ENCODE assay signal across 11 mouse cellular contexts in genomic region chr9:21835258-21835912, GRCm38 (mm10). TPM values are rescaled to one million over a fixed set of nuclear protein-coding genes. Genes with fewer than 3 reads are reported as not detected.
DNase-seq lines count a peak whose midpoint lies in the region; ATAC-seq and TF ChIP-seq lines count a peak whose summit lies in the region.
"Had no signal": no experiment of that assay in that cellular context is flagged by ENCODE, and none has a peak within 500 bp of the region (broad histone marks: within the 10 kb centered on the region; RNA-seq: fewer than 3 reads in every experiment).

Gene Angptl8, plus strand, starts transcription at chr9:21835510.

- ATAC-seq in kidney, embryonic 14.5 days (ENCODE audit: low FRiP score, low TSS enrichment): peak; percentile 47; the same call in 1 of the 2 replicates
- peak; percentile 27; the same call in 1 of the 2 replicates for ATAC-seq in lung, embryonic 15.5 days (ENCODE audit: borderline replicate concordance, extremely low read depth, low FRiP score, low TSS enrichment)

- H3K9me3 ChIP-seq in kidney, embryonic 14.5 days (ENCODE audit: control insufficient read depth, low read length): no peaks in the 10 kb centered on the region
- H3K9me3 ChIP-seq in lung, embryonic 15.5 days: no peaks in the 10 kb centered on the region

- no peaks in the 10 kb centered on the region for H3K4me1 ChIP-seq in kidney, embryonic 14.5 days (ENCODE audit: control insufficient read depth, insufficient read depth, low read length)
- peaks cover 7% of the 10 kb centered on the region; the same call in 1 of the 2 replicates for H3K4me1 ChIP-seq in lung, embryonic 15.5 days
- peaks cover 6% of the 10 kb centered on the region for H3K4me1 ChIP-seq in cerebellum, adult 2 months (ENCODE audit: control insufficient read depth, insufficient read depth, low read length)

- H3K4me3 ChIP-seq in kidney, embryonic 14.5 days (ENCODE audit: low read length): no peak within 1 kb of the TSS
- no peak within 1 kb of the TSS for H3K4me3 ChIP-seq in lung, embryonic 15.5 days
- no peak within 1 kb of the TSS for H3K4me3 ChIP-seq in cerebellum, adult 2 months (replicated peaks; ENCODE audit: insufficient read depth, low read depth, low read length)

- WGBS in kidney, embryonic 14.5 days: 72% methylated on average over 15 of the region's 15 CpGs
- WGBS in lung, embryonic 15.5 days: 60% methylated on average over 15 of the region's 15 CpGs
- 79% methylated on average over 15 of the region's 15 CpGs for WGBS in cerebellum, adult 2 months

- no peak within 1 kb of the TSS for H3K4me2 ChIP-seq in kidney, embryonic 14.5 days (replicated peaks; ENCODE audit: low read depth, low read length)
- no peak within 1 kb of the TSS for H3K4me2 ChIP-seq in lung, embryonic 15.5 days

- 0 out of 2 replicates have a peak within 1 kb of the TSS, but pooled peaks have one; percentile 28 for H3K9ac ChIP-seq in kidney, embryonic 14.5 days (ENCODE audit: low read depth, low read length)
- H3K9ac ChIP-seq in lung, embryonic 15.5 days: no peak within 1 kb of the TSS

- no peaks in the 10 kb centered on the region for H3K27me3 ChIP-seq in kidney, embryonic 14.5 days (ENCODE audit: control insufficient read depth, insufficient read depth, low read length)
- H3K27me3 ChIP-seq in lung, embryonic 15.5 days: no peaks in the 10 kb centered on the region
- H3K27me3 ChIP-seq in cerebellum, adult 2 months (ENCODE audit: control insufficient read depth, insufficient read depth, low read length): no peaks in the 10 kb centered on the region

- peak within 1 kb of the TSS; percentile 49; the same call in 1 of the 2 replicates for H3K27ac ChIP-seq in kidney, embryonic 14.5 days (ENCODE audit: low read depth, low read length)
- 0 out of 2 replicates have a peak within 1 kb of the TSS, but pooled peaks have one; percentile 35 for H3K27ac ChIP-seq in lung, embryonic 15.5 days
- no peak within 1 kb of the TSS for H3K27ac ChIP-seq in cerebellum, adult 2 months (ENCODE audit: insufficient read depth, low read length)

- peaks cover 49% of the 10 kb centered on the region for H3K36me3 ChIP-seq in kidney, embryonic 14.5 days (ENCODE audit: control insufficient read depth, insufficient read depth, low read length)
- peaks cover 67% of the 10 kb centered on the region for H3K36me3 ChIP-seq in lung, embryonic 15.5 days

- TF ChIP-seq POLR2A in cerebellum, adult 2 months (IDR thresholded peaks at IDR 0.05; ENCODE audit: borderline replicate concordance, insufficient read depth, low read length): no peak

- DNase-seq in urinary bladder, postnatal 14 days (ENCODE audit: low spot score): peak; percentile 62
- DNase-seq in urinary bladder, postnatal 25 days (ENCODE audit: low spot score): no peak
- DNase-seq in layer of hippocampus, postnatal 14 days (ENCODE audit: low spot score in 2 of 2): no peak
- DNase-seq in cerebellum, postnatal 25 days: no peak
- no peak for DNase-seq in cerebellum, adult 2 months
- no peak for DNase-seq in urinary bladder, postnatal 10 days (ENCODE audit: low spot score)
- DNase-seq: right cerebral cortex, postnatal 4 days had no signal

- TF ChIP-seq CTCF in cerebellum, adult 2 months (IDR thresholded peaks at IDR 0.05; ENCODE audit: borderline replicate concordance, insufficient read depth, low read depth, low read length): no peak

RNA-seq across cellular contexts. Expression of gene Angptl8, which starts in this region (rescaled TPM):
- 2.6 and 3.4 TPM in 2 replicates for polyA plus RNA-seq in kidney, embryonic 14.5 days (2014; fragmentation: Nextera tagmentation; extraction: Ambion mirVana)
- 2.1 and 2.3 TPM in 2 replicates for polyA plus RNA-seq in lung, embryonic 15.5 days (2015; fragmentation: Nextera tagmentation; extraction: Ambion mirVana)
- not detected for total RNA-seq in layer of hippocampus, postnatal 14 days (2021)
- not detected in 2 replicates for polyA plus RNA-seq in cerebellum, adult 2 months (2012; rRNA removed)
- total RNA-seq: MEL had no signal
- polyA plus RNA-seq: cortical plate, adult 2 months had no signal
